Mouse (Mus musculus) hematopoietic stem cell, adult 5-6 weeks (primary cell): ENCODE measurements around the gene Cxcl16. TPM values are rescaled to one million over a fixed set of nuclear protein-coding genes. Genes with fewer than 3 reads are reported as not detected.

ENCODE experiments used
- ATAC-seq, 2 experiments: fragments of 125-278 bp in 1 of 2; replicated peaks in 1 of 2; 2 replicates each; pipeline ENCODE4 v1.8.0; 2016 to 2017; ENCODE audit warnings: inconsistent platforms in 2 of 2, mild to moderate bottlenecking in 2 of 2, moderate number of reproducible peaks in 2 of 2, low read depth in 1 of 2, moderate TSS enrichment in 1 of 2; ENCODE audit not compliant: low FRiP score in 2 of 2, poor library complexity in 2 of 2, severe bottlenecking in 2 of 2, insufficient read depth in 1 of 2, low TSS enrichment in 1 of 2
- total RNA-seq: library from RNA; stranded (forward); fragments of 172-1452, 232-1000 nt; gene quantifications from 2 replicates; pipeline ENCODE4 v1.2.3, GENCODE M21; 2017

The Cxcl16 gene
- total RNA-seq, 1 experiment from 2014 or later, result not detected

- peak; percentile 83 to 85 for ATAC-seq
These were observed 27.5 kb downstream of the Cxcl16 start, which contains the start of gene Arrb2 for GRCm38 (mm10) chr11:70432048-70432894. Gene Arrb2, plus strand, starts transcription at chr11:70432635.

- ATAC-seq, result no peak
These were observed 28.2 kb downstream of the Cxcl16 start for GRCm38 (mm10) chr11:70431574-70431973.

GRCm38 (mm10) chr11:70426598-70426997 is 33.2 kb downstream of the Cxcl16 start:
- peak in 1 of 2 experiments; percentile 60; a peak in 1 of 4 replicates for ATAC-seq

- no peak for ATAC-seq
These were observed 40.3 kb downstream of the Cxcl16 start for GRCm38 (mm10) chr11:70419486-70419885.

GRCm38 (mm10) chr11:70418199-70418598 is 41.6 kb downstream of the Cxcl16 start:
- peak; percentile 49 to 53; a peak in 3 of 4 replicates for ATAC-seq

- ATAC-seq, result 0 out of 4 replicates have a peak, but pooled peaks of 1 of the 2 experiments have one; percentile 39
These were observed 45.8 kb downstream of the Cxcl16 start for GRCm38 (mm10) chr11:70413961-70414360.

- ATAC-seq, result no peak
These were observed 47.2 kb downstream of the Cxcl16 start for GRCm38 (mm10) chr11:70412591-70412990.

GRCm38 (mm10) chr11:70410297-70410643 is 49.5 kb downstream of the Cxcl16 start:
- peak; percentile 13 to 28; a peak in 2 of 4 replicates for ATAC-seq

- peak; percentile 84 to 91 for ATAC-seq
These were observed 50.0 kb downstream of the Cxcl16 start, which contains the start of gene Pelp1 for GRCm38 (mm10) chr11:70409594-70410296. Gene Pelp1, minus strand, starts transcription at chr11:70410031.

Other genes starting within 250 kb of the Cxcl16 start
- gene Slc16a11, start 247.2 kb downstream of the Cxcl16 start, total RNA-seq, result 5.9 and 10.0 TPM in 2 replicates
- 13.4 and 15.6 TPM in 2 replicates for gene Slc16a13, start 238.9 kb downstream of the Cxcl16 start, total RNA-seq
- gene Bcl6b, start 230.2 kb downstream of the Cxcl16 start, total RNA-seq, result 0.69 and 1.4 TPM in 2 replicates
- gene 0610010K14Rik, start 222.1 kb downstream of the Cxcl16 start, total RNA-seq, result 19.7 and 35.1 TPM in 2 replicates
- gene Gm21988, start 220.2 kb downstream of the Cxcl16 start, total RNA-seq, result 3.7 TPM in 1 of 2 replicates, not detected in the other
- 19.7 and 22.5 TPM in 2 replicates for gene Rnasek, start 220.1 kb downstream of the Cxcl16 start, total RNA-seq
- gene Alox12, start 204.6 kb downstream of the Cxcl16 start, total RNA-seq, result 0.25 and 0.30 TPM in 2 replicates
- not detected in 2 replicates for gene Alox12e, start 137.4 kb downstream of the Cxcl16 start, total RNA-seq
- 1.6 and 4.4 TPM in 2 replicates for gene Alox15, start 108.0 kb downstream of the Cxcl16 start, total RNA-seq
- gene Pelp1, start 50.0 kb downstream of the Cxcl16 start, total RNA-seq, result 8.8 and 9.8 TPM in 2 replicates
- gene Arrb2, start 27.3 kb downstream of the Cxcl16 start, total RNA-seq, result 43.3 and 68.7 TPM in 2 replicates
- 38.1 and 40.7 TPM in 2 replicates for gene Med11, start 8.1 kb downstream of the Cxcl16 start, total RNA-seq
- 0.35 TPM in 1 of 2 replicates, not detected in the other for gene Zmynd15, start 551 bp downstream of the Cxcl16 start, total RNA-seq
- not detected in 2 replicates for gene Tm4sf5, start 45.3 kb upstream of the Cxcl16 start, total RNA-seq
- gene Vmo1, start 54.6 kb upstream of the Cxcl16 start, total RNA-seq, result not detected in 2 replicates
- gene Gltpd2, start 59.2 kb upstream of the Cxcl16 start, total RNA-seq, result not detected in 2 replicates
- 209 and 236 TPM in 2 replicates for gene Psmb6, start 65.4 kb upstream of the Cxcl16 start, total RNA-seq
- not detected in 2 replicates for gene Gm40193, start 73.0 kb upstream of the Cxcl16 start, total RNA-seq
- 5.5 and 14.4 TPM in 2 replicates for gene Pld2, start 80.1 kb upstream of the Cxcl16 start, total RNA-seq
- gene Mink1, start 102.9 kb upstream of the Cxcl16 start, total RNA-seq, result 26.4 and 30.8 TPM in 2 replicates
- not detected in 2 replicates for gene 4930544D05Rik, start 155.9 kb upstream of the Cxcl16 start, total RNA-seq
- gene Chrne, start 159.2 kb upstream of the Cxcl16 start, total RNA-seq, result not detected in 2 replicates
- gene Gp1ba, start 179.1 kb upstream of the Cxcl16 start, total RNA-seq, result 0.45 and 0.75 TPM in 2 replicates
- 51.8 and 73.4 TPM in 2 replicates for gene Rnf167, start 187.3 kb upstream of the Cxcl16 start, total RNA-seq
- 42.9 and 52.5 TPM in 2 replicates for gene Slc25a11, start 187.5 kb upstream of the Cxcl16 start, total RNA-seq
- gene Pfn1, start 194.7 kb upstream of the Cxcl16 start, total RNA-seq, result 348 and 461 TPM in 2 replicates
- 8.4 and 10.6 TPM in 2 replicates for gene Eno3, start 197.2 kb upstream of the Cxcl16 start, total RNA-seq
- 41.1 and 114 TPM in 2 replicates for gene Spag7, start 209.4 kb upstream of the Cxcl16 start, total RNA-seq
- gene Camta2, start 228.1 kb upstream of the Cxcl16 start, total RNA-seq, result 3.6 and 4.9 TPM in 2 replicates
- 0.25 TPM in 1 of 2 replicates, not detected in the other for gene Inca1, start 240.2 kb upstream of the Cxcl16 start, total RNA-seq
- gene Kif1c, start 240.6 kb upstream of the Cxcl16 start, total RNA-seq, result 6.7 and 7.3 TPM in 2 replicates